Mouse (Mus musculus): Measurements from ENCODE around the gene Aspdh. TPM values are rescaled to one million over a fixed set of nuclear protein-coding genes. Genes with fewer than 3 reads are reported as not detected.
A peak's percentile ranks its signal among the peaks of the same experiment; 100 is the strongest.

Aspdh gene
- total RNA-seq, 4 experiments from 2014 or later, result 0.73 to 2.0 (median 1.4) TPM

- DNase-seq, result no peak
These were observed 18.9 kb upstream of the Aspdh start for GRCm38 (mm10) chr7:44446070-44446855.

GRCm38 (mm10) chr7:44453256-44453655 is 11.9 kb upstream of the Aspdh start:
- no peak for DNase-seq

- no peak for DNase-seq
These were observed 8.9 kb upstream of the Aspdh start for GRCm38 (mm10) chr7:44456302-44456701.

- DNase-seq, result no peak
These were observed 5.1 kb upstream of the Aspdh start for GRCm38 (mm10) chr7:44460067-44460466.

GRCm38 (mm10) chr7:44460767-44461502 is 4.3 kb upstream of the Aspdh start:
- DNase-seq, result no peak

- no peak for DNase-seq
These were observed 3.5 kb upstream of the Aspdh start for GRCm38 (mm10) chr7:44461503-44462217.

- no peak for DNase-seq
These were observed 2.8 kb upstream of the Aspdh start for GRCm38 (mm10) chr7:44462218-44463055.

- DNase-seq, result no peak
These were observed 2.1 kb upstream of the Aspdh start for GRCm38 (mm10) chr7:44463056-44463425.

- no peak for DNase-seq
These were observed 1.5 kb upstream of the Aspdh start for GRCm38 (mm10) chr7:44463556-44464225.

GRCm38 (mm10) chr7:44464511-44464910 is 680 bp upstream of the Aspdh start:
- DNase-seq, result no peak

- DNase-seq, result no peak
These were observed 1.1 kb downstream of the Aspdh start for GRCm38 (mm10) chr7:44466006-44466887.

GRCm38 (mm10) chr7:44466888-44467311 is 1.7 kb downstream of the Aspdh start:
- DNase-seq, result no peak

- peak; percentile 97 for DNase-seq
These were observed 2.7 kb downstream of the Aspdh start, which contains the start of gene Josd2 for GRCm38 (mm10) chr7:44467811-44468411. TSS of gene Josd2 (plus strand) at chr7:44467980.

GRCm38 (mm10) chr7:44468644-44469285 is 3.6 kb downstream of the Aspdh start:
- no peak for DNase-seq

GRCm38 (mm10) chr7:44469677-44470675 is 4.8 kb downstream of the Aspdh start:
- DNase-seq, result no peak

- DNase-seq, result no peak
These were observed 5.8 kb downstream of the Aspdh start for GRCm38 (mm10) chr7:44470696-44471612.

Measured in adrenal gland, adult 8-10 months (tissue).